Mouse (Mus musculus) heart, embryonic 11.5 days (tissue): ENCODE measurements at regions not wholly inside any gene's neighbourhood (a gene's known extent, or its start where the extent isn't known, plus 50 kb on each side); places are given as distances from the start of the nearest gene placed in this dataset.
A peak's percentile ranks its signal among the peaks of the same experiment; 100 is the strongest.

Experiments used
- ATAC-seq: fragments of 200-750 bp; cut with Nextera tagmentation; replicated peaks from 2 replicates; pipeline ENCODE4 v1.8.0; 2017; ENCODE audit warnings: moderate library complexity; ENCODE audit not compliant: insufficient number of reproducible peaks, low FRiP score, low TSS enrichment
- H3K27ac ChIP-seq: fragments of 300-500 bp; sonication (generic); 2 replicates; pipeline ENCODE4 v1.5.1; 2014; ENCODE audit warnings: mild to moderate bottlenecking, low read depth, low read length
- H3K27me3 ChIP-seq: fragments of 300-500 bp; sonication (generic); 2 replicates; pipeline ENCODE4 v1.6.1; 2014; ENCODE audit warnings: mild to moderate bottlenecking, low read length, mixed read lengths; ENCODE audit not compliant: control insufficient read depth, insufficient read depth
- H3K36me3 ChIP-seq: fragments of 300-500 bp; sonication (generic); 2 replicates; pipeline ENCODE4 v1.6.1; 2014; ENCODE audit warnings: mild to moderate bottlenecking, low read length, moderate library complexity, mixed read lengths; ENCODE audit not compliant: control insufficient read depth, insufficient read depth
- H3K4me1 ChIP-seq: fragments of 300-500 bp; sonication (generic); 2 replicates; pipeline ENCODE4 v1.6.1; 2014; ENCODE audit warnings: low read length; ENCODE audit not compliant: control insufficient read depth, insufficient read depth
- H3K4me2 ChIP-seq: fragments of 300-500 bp; sonication (generic); 2 replicates; pipeline ENCODE4 v1.6.1; 2014; ENCODE audit warnings: mild to moderate bottlenecking, moderate library complexity
- H3K4me3 ChIP-seq: fragments of 300-500 bp; sonication (generic); 2 replicates; pipeline ENCODE4 v1.5.1; 2014; ENCODE audit warnings: low read depth, low read length
- H3K9ac ChIP-seq: fragments of 300-500 bp; sonication (generic); 2 replicates; pipeline ENCODE4 v1.6.1; 2014; ENCODE audit warnings: mild to moderate bottlenecking, low read depth, low read length, moderate library complexity
- H3K9me3 ChIP-seq: fragments of 300-500 bp; sonication (generic); replicated peaks from 2 replicates; pipeline ENCODE4 v1.6.1; 2016; ENCODE audit warnings: low read length; ENCODE audit not compliant: control insufficient read depth
- WGBS: fragments of 180-500 bp; shearing (Covaris S2); extraction: QIAGEN DNeasy Blood & Tissue Kit; methylation state at CpG from one replicate; pipeline ENCODE4 v1.1.7; 2014; ENCODE audit not compliant: insufficient replicate concordance; 5-methylcytosine and 5-hydroxymethylcytosine counted together

GRCm38 (mm10) chrX:57784959-57785358 is 237.5 kb upstream of the Zic3 start:
- H3K27ac ChIP-seq, result no peak overlapping the region

GRCm38 (mm10) chrX:57787615-57788014 is 234.9 kb upstream of the Zic3 start:
- Histone ChIP-seq H3K9ac (no peak overlapping the region), H3K36me3 (no peaks in the 10 kb centered on the region), H3K4me2 (no peak overlapping the region), H3K27ac (no peak overlapping the region), H3K9me3 (no peaks in the 10 kb centered on the region), H3K4me1 (no peaks in the 10 kb centered on the region), H3K27me3 (no peaks in the 10 kb centered on the region), H3K4me3 (no peak overlapping the region)
- 55% methylated on average over 1 of the region's 1 CpGs for WGBS
- no peak for ATAC-seq

More at GRCm38 (mm10) chrX:57784959-57785358, 237.5 kb upstream of the Zic3 start:
- 70% methylated on average over 4 of the region's 4 CpGs for WGBS
- no peak overlapping the region for H3K9ac ChIP-seq
- no peaks in the 10 kb centered on the region for H3K27me3 ChIP-seq
- no peaks in the 10 kb centered on the region for H3K36me3 ChIP-seq
- no peak overlapping the region for H3K4me2 ChIP-seq
- no peaks in the 10 kb centered on the region for H3K4me1 ChIP-seq
- no peak overlapping the region for H3K4me3 ChIP-seq
- H3K9me3 ChIP-seq, result no peaks in the 10 kb centered on the region
- no peak for ATAC-seq

- no peak overlapping the region for H3K9ac ChIP-seq
- no peaks in the 10 kb centered on the region for H3K27me3 ChIP-seq
- H3K4me1 ChIP-seq, result no peaks in the 10 kb centered on the region
- peak overlapping the region; percentile 29; the same call in 1 of the 2 replicates for H3K27ac ChIP-seq
- no peak overlapping the region for H3K4me3 ChIP-seq
- no peak overlapping the region for H3K4me2 ChIP-seq
- H3K9me3 ChIP-seq, result no peaks in the 10 kb centered on the region
- 58% methylated on average over 6 of the region's 6 CpGs for WGBS
- no peak for ATAC-seq
- no peaks in the 10 kb centered on the region for H3K36me3 ChIP-seq
These were observed 224.5 kb upstream of the Zic3 start for GRCm38 (mm10) chrX:57797956-57798355.

GRCm38 (mm10) chrX:57798394-57798793 is 224.1 kb upstream of the Zic3 start:
- Histone ChIP-seq H3K9ac (no peak overlapping the region), H3K27ac (peak overlapping the region; percentile 29; the same call in 1 of the 2 replicates), H3K4me1 (no peaks in the 10 kb centered on the region), H3K27me3 (no peaks in the 10 kb centered on the region), H3K36me3 (no peaks in the 10 kb centered on the region), H3K4me2 (no peak overlapping the region), H3K4me3 (no peak overlapping the region), H3K9me3 (no peaks in the 10 kb centered on the region)
- WGBS, result 46% methylated on average over 3 of the region's 3 CpGs
- ATAC-seq, result no peak

GRCm38 (mm10) chrX:57798869-57799268 is 223.6 kb upstream of the Zic3 start:
- H3K36me3 ChIP-seq, result no peaks in the 10 kb centered on the region
- H3K9me3 ChIP-seq, result no peaks in the 10 kb centered on the region
- no peaks in the 10 kb centered on the region for H3K4me1 ChIP-seq
- H3K27ac ChIP-seq, result no peak overlapping the region
- WGBS, result 26% methylated on average over 2 of the region's 2 CpGs
- H3K4me2 ChIP-seq, result no peak overlapping the region
- H3K4me3 ChIP-seq, result no peak overlapping the region
- ATAC-seq, result no peak
- H3K9ac ChIP-seq, result no peak overlapping the region
- H3K27me3 ChIP-seq, result no peaks in the 10 kb centered on the region
